Mouse (Mus musculus): Measurements from ENCODE around the gene Etv4. TPM values are rescaled to one million over a fixed set of nuclear protein-coding genes. Genes with fewer than 3 reads are reported as not detected.
A peak's percentile ranks its signal among the peaks of the same experiment; 100 is the strongest.

The Etv4 gene
- polyA plus RNA-seq, 1 experiment from 2014 or later = 4.6 TPM

DNA sequence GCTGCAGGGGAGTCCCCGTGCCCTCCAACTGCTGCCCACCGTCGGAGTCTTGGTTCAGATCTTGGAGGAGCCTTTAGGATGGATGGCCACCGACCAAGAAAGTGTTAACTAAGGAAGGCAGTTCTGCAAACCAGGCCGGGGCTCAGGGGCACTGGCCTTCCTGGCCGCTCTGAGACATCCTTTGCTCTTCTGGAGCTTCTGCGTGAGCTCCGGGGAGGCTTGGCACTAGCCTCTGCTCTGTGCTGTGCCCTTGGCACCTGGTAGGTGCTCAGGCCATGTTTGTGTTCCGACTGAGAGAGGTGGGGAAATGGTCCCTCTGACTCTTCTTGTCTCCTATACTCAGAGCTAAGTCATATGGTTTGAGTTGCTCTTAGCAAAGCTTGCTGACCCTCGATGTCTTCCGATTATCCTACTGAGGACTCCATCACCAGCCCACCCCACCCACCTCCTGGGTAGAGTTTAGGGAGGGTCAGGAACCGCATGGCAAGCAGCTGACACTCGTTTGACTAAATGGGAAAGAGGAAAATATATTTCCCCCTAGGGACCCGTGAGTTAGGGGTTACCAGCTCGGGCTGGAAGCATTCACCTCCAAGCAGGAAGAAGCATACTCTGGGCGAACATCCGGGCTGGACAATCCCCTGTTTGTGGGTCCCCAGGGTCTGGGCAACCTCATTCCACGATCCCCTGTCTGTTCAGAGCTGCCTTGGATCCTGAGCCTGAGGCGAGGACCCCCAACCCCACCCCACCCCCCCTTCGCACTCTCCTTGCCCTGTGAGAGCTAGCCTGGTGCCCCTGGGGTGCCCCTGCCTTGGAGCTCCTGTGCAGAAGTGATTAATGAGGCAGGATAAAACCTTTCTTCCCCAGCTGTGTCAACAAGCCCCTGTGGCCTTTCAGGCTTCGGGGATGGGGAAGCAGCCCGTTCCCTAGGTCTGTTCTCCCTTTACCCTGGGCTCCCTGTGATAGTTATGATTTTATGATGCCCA is 30.2 kb upstream of the Etv4 start:
- no peak overlapping the region; the same call in 1 of the 2 replicates for H3K27ac ChIP-seq (ENCODE audit: low read depth, low read length)
- no peaks in the 10 kb centered on the region for H3K36me3 ChIP-seq (ENCODE audit: control insufficient read depth, insufficient read depth, low read length)
- no peak overlapping the region for H3K9ac ChIP-seq (ENCODE audit: low read length)
- H3K4me1 ChIP-seq (ENCODE audit: control insufficient read depth, insufficient read depth, low read length) = peaks cover 5% of the 10 kb centered on the region; the same call in 1 of the 2 replicates
- ATAC-seq (ENCODE audit: low FRiP score) = peak; percentile 59; the same call in 1 of the 2 replicates
- whole genome bisulfite sequencing = 20% methylated on average over 22 of the region's 22 CpGs
- H3K9me3 ChIP-seq (ENCODE audit: control insufficient read depth, low read length) = no peaks in the 10 kb centered on the region; the same call in 1 of the 2 replicates
- peaks cover 6% of the 10 kb centered on the region; the same call in 1 of the 2 replicates for H3K27me3 ChIP-seq (ENCODE audit: control insufficient read depth, insufficient read depth, low read length)
- DNase-seq (ENCODE audit: low spot score, missing footprints) = no peak
- H3K4me3 ChIP-seq (ENCODE audit: low read depth, low read length) = no peak overlapping the region
- no peak overlapping the region for H3K4me2 ChIP-seq

DNA sequence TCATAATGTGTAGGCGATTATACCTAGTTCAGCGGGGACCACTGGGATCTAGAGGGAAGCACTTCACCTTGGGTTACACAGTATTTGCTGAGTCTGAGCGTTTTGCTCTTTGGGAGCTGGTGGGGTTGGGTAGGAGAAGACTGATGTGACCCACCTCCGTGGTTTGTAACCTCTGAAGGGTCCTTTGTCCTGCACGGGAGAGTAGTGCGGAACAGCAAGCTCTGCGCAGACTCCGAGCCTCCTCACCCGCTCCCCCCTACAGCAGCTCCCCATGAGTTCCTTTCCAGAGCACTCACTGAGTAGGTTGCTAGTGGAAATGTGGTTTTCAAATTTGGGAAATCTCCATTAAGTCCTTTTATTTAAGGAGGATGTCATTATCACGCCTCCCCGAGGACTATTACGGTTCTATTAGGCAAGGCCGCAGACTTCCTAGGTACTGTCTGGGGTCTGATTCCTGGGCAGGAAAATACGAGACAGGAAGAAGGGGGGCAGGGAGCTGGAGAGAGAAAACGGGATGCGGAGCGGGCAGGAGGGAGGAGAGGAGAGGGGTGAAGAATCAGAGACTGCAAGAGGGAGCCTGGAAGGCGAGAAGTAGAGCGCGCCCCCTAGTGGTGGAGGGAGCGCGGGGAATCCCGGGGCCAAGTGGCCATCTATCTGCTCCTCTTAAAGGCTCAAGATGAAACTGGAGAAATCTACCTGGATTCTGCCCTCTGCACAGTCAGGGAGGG is 29.4 kb upstream of the Etv4 start:
- ATAC-seq (ENCODE audit: low FRiP score) = peak; percentile 70
- Histone ChIP-seq H3K4me3 (ENCODE audit: low read depth, low read length) (peak overlapping the region; percentile 18; the same call in 1 of the 2 replicates), H3K4me1 (ENCODE audit: control insufficient read depth, insufficient read depth, low read length) (peaks cover 5% of the 10 kb centered on the region; the same call in 1 of the 2 replicates), H3K36me3 (ENCODE audit: control insufficient read depth, insufficient read depth, low read length) (no peaks in the 10 kb centered on the region), H3K27ac (ENCODE audit: low read depth, low read length) (no peak overlapping the region), H3K9me3 (ENCODE audit: control insufficient read depth, low read length) (no peaks in the 10 kb centered on the region), H3K4me2 (peak overlapping the region; percentile 38), H3K9ac (ENCODE audit: low read length) (peak overlapping the region; percentile 44), H3K27me3 (ENCODE audit: control insufficient read depth, insufficient read depth, low read length) (peaks cover 6% of the 10 kb centered on the region; the same call in 1 of the 2 replicates)
- DNase-seq (ENCODE audit: low spot score, missing footprints) = peak; percentile 98
- WGBS = 10% methylated on average over 23 of the region's 23 CpGs

DNA sequence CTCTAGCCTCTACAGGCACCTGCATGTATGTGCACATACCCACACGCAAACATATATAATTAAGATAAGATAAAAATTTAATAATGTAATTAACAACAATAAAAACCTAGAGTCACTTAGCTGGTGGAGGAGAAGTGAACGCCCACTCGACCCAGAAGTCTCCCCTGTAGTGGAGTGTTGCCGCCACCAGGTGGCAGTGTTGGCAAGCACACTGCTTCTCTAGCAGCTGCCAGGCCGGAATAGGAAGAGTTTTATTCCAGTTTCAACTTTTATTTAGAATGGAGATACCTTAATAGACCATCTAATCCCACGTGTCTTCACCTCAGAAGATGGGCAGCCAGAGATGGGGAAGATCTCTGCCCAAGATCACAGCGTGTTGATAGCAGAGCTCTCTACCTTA is 28.1 kb upstream of the Etv4 start:
- Histone ChIP-seq H3K4me3 (ENCODE audit: low read depth, low read length) (no peak overlapping the region), H3K36me3 (ENCODE audit: control insufficient read depth, insufficient read depth, low read length) (no peaks in the 10 kb centered on the region), H3K9me3 (ENCODE audit: control insufficient read depth, low read length) (no peaks in the 10 kb centered on the region), H3K9ac (ENCODE audit: low read length) (no peak overlapping the region), H3K4me2 (no peak overlapping the region), H3K27me3 (ENCODE audit: control insufficient read depth, insufficient read depth, low read length) (peaks cover 6% of the 10 kb centered on the region; the same call in 1 of the 2 replicates), H3K4me1 (ENCODE audit: control insufficient read depth, insufficient read depth, low read length) (peaks cover 5% of the 10 kb centered on the region; the same call in 1 of the 2 replicates), H3K27ac (ENCODE audit: low read depth, low read length) (no peak overlapping the region)
- 2% methylated on average over 7 of the region's 7 CpGs for WGBS
- no peak for ATAC-seq (ENCODE audit: low FRiP score)
- peak; percentile 99 for DNase-seq (ENCODE audit: low spot score, missing footprints)

DNA sequence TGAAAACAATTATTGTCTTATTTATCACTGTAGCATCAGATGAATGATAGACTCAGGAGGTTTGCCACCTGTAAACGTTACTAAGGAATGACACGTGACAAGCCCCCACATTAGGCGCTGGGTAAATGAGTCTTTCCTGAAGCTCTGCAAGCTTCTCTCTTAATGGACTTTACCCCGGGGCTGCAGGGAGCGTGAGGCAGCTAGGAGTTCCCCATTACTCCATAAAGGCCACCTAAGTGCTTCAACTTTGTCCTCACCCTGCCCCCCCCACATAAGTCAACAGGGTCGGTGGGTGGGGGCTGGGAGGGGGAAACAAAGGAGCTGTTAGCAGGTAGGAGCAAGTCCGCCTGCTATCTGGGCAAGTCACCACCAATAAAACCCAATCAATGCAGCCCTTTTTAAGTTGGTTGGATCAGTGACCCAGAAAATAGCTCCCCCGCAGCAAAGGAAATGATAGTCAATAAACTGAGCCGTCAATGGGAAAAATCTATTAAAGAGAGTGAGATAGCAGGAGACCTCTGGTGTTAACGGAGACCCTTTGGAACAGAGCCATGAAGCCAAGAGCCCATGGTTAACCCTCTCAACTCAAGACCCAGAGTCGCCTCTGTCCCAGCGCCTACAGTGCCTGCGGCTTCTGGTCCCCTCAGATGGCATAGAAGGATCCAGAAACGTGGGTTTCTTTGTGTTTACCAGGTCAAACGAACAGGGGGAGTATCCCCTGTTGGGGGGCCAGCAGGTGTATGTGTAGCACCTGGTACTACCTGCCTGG is 24.1 kb upstream of the Etv4 start:
- Histone ChIP-seq H3K4me3 (ENCODE audit: low read depth, low read length) (no peak overlapping the region), H3K9ac (ENCODE audit: low read length) (no peak overlapping the region), H3K4me1 (ENCODE audit: control insufficient read depth, insufficient read depth, low read length) (no peaks in the 10 kb centered on the region), H3K27me3 (ENCODE audit: control insufficient read depth, insufficient read depth, low read length) (peaks cover 6% of the 10 kb centered on the region; the same call in 1 of the 2 replicates), H3K27ac (ENCODE audit: low read depth, low read length) (no peak overlapping the region), H3K36me3 (ENCODE audit: control insufficient read depth, insufficient read depth, low read length) (no peaks in the 10 kb centered on the region), H3K9me3 (ENCODE audit: control insufficient read depth, low read length) (no peaks in the 10 kb centered on the region), H3K4me2 (no peak overlapping the region)
- ATAC-seq (ENCODE audit: low FRiP score) (no peak), DNase-seq (ENCODE audit: low spot score, missing footprints) (no peak)
- 52% methylated on average over 15 of the region's 15 CpGs for WGBS

DNA sequence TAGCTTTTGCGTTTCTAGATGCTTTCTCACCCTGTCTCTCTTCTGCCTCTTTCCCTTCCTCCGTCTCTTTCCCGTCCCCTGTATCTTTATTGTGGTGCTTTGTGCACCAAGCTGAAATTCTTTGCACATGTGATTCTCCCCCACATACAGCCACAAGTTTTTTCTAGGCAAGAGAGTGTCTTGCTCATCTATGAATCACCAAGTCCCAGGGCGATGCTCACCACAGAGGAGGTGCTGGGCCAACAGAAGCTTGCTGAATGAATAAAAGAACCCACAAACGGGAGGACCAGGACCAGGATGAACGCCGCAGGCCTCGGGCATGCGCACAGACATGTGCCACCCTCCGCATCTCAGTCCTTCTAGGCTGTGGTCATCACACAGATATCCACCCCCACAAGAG is 22.1 kb upstream of the Etv4 start:
- no peaks in the 10 kb centered on the region for H3K4me1 ChIP-seq (ENCODE audit: control insufficient read depth, insufficient read depth, low read length)
- WGBS = 82% methylated on average over 10 of the region's 10 CpGs
- H3K27ac ChIP-seq (ENCODE audit: low read depth, low read length) = no peak overlapping the region
- no peak overlapping the region for H3K9ac ChIP-seq (ENCODE audit: low read length)
- DNase-seq (ENCODE audit: low spot score, missing footprints) = no peak
- H3K4me3 ChIP-seq (ENCODE audit: low read depth, low read length) = no peak overlapping the region
- H3K9me3 ChIP-seq (ENCODE audit: control insufficient read depth, low read length) = no peaks in the 10 kb centered on the region
- H3K4me2 ChIP-seq = no peak overlapping the region
- H3K27me3 ChIP-seq (ENCODE audit: control insufficient read depth, insufficient read depth, low read length) = no peaks in the 10 kb centered on the region; the same call in 1 of the 2 replicates
- ATAC-seq (ENCODE audit: low FRiP score) = no peak
- no peaks in the 10 kb centered on the region for H3K36me3 ChIP-seq (ENCODE audit: control insufficient read depth, insufficient read depth, low read length)

DNA sequence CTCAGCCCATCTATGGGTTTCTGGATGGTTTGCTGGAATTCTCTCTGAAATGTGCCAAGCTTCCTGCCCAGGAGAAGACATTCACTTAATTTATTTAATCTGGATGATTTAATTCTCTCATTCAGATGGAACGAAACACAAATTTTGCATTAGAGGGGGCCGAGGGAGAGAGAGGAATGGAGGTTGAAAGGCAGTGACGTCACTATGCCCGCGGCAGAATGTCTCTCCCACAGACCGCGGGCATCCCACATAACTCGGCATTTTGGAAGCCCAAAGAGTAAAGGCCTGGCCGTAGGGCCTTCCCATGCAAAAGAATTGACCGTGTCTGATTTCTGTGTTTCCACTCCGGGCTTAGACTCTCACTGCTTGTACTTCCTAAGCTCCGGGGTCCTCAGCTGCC is 21.6 kb upstream of the Etv4 start:
- Histone ChIP-seq H3K27me3 (ENCODE audit: control insufficient read depth, insufficient read depth, low read length) (no peaks in the 10 kb centered on the region; the same call in 1 of the 2 replicates), H3K36me3 (ENCODE audit: control insufficient read depth, insufficient read depth, low read length) (no peaks in the 10 kb centered on the region), H3K4me1 (ENCODE audit: control insufficient read depth, insufficient read depth, low read length) (no peaks in the 10 kb centered on the region), H3K9ac (ENCODE audit: low read length) (no peak overlapping the region), H3K9me3 (ENCODE audit: control insufficient read depth, low read length) (no peaks in the 10 kb centered on the region), H3K4me2 (no peak overlapping the region), H3K27ac (ENCODE audit: low read depth, low read length) (no peak overlapping the region), H3K4me3 (ENCODE audit: low read depth, low read length) (no peak overlapping the region)
- no peak for ATAC-seq (ENCODE audit: low FRiP score)
- 71% methylated on average over 12 of the region's 12 CpGs for WGBS
- no peak for DNase-seq (ENCODE audit: low spot score, missing footprints)

DNA sequence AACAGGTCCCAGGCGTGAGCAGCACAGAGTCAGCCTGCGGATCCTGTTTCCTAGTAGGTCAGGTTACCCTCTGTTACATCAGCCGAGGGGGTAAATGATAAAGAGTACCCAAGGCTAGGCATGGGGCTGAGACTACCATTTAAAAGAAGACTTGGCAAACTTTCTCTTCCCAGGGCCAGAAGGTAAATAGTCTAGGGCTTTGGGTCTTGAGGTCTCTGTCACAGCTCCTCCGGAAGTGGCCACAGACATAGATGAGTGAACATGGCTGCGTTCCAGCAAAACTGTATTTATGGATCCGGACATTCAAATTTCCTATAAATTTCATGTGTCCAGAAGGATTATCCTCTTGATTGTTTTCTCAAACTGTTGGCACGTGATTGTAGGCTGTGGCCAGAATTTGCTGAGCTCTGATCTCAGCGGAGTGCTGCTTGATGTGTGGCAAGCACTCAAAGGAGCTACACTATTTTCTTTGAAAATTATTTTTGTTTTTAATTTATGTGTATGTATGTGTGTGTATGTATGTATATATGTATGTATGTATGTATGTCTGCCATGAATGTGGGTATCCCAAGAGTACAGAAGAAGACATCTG is 20.0 kb upstream of the Etv4 start:
- 90% methylated on average over 8 of the region's 8 CpGs for WGBS
- H3K36me3 ChIP-seq (ENCODE audit: control insufficient read depth, insufficient read depth, low read length) = no peaks in the 10 kb centered on the region
- no peak overlapping the region for H3K4me3 ChIP-seq (ENCODE audit: low read depth, low read length)
- no peak overlapping the region for H3K4me2 ChIP-seq
- ATAC-seq (ENCODE audit: low FRiP score) = no peak
- H3K27me3 ChIP-seq (ENCODE audit: control insufficient read depth, insufficient read depth, low read length) = no peaks in the 10 kb centered on the region; the same call in 1 of the 2 replicates
- DNase-seq (ENCODE audit: low spot score, missing footprints) = no peak
- H3K4me1 ChIP-seq (ENCODE audit: control insufficient read depth, insufficient read depth, low read length) = no peaks in the 10 kb centered on the region
- no peak overlapping the region for H3K27ac ChIP-seq (ENCODE audit: low read depth, low read length)
- H3K9ac ChIP-seq (ENCODE audit: low read length) = no peak overlapping the region
- no peaks in the 10 kb centered on the region for H3K9me3 ChIP-seq (ENCODE audit: control insufficient read depth, low read length)

DNA sequence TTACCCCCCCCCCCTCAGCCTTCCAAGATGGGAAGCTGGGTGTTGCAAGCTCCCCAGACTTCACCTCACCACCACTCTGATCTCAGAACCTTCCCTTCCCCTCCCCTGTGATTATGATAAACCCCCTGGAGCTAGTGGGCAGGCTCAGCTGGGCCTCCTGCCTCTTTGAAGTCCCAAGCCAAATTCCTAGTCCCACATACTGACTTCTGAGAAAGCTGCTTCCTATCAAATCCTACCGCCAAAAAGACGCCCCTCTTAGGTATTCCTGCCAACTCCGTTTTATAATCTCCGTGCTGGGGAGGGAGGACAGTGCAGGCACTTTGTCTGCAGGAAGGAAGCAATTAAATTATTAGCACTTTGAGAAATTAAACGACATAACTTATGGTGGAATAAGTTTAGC is 16.2 kb upstream of the Etv4 start:
- 8% methylated on average over 5 of the region's 5 CpGs for WGBS

More for the DNA sequence above, 16.2 kb upstream of the Etv4 start:
- Histone ChIP-seq H3K36me3 (ENCODE audit: control insufficient read depth, insufficient read depth, low read length) (no peaks in the 10 kb centered on the region), H3K4me1 (ENCODE audit: control insufficient read depth, insufficient read depth, low read length) (no peaks in the 10 kb centered on the region), H3K4me2 (no peak overlapping the region), H3K9ac (ENCODE audit: low read length) (no peak overlapping the region), H3K4me3 (ENCODE audit: low read depth, low read length) (no peak overlapping the region), H3K27me3 (ENCODE audit: control insufficient read depth, insufficient read depth, low read length) (no peaks in the 10 kb centered on the region), H3K9me3 (ENCODE audit: control insufficient read depth, low read length) (no peaks in the 10 kb centered on the region), H3K27ac (ENCODE audit: low read depth, low read length) (no peak overlapping the region)
- ATAC-seq (ENCODE audit: low FRiP score) (no peak), DNase-seq (ENCODE audit: low spot score, missing footprints) (no peak)
